Mouse (Mus musculus): ENCODE measurements around the gene Slc8a2.

DNA sequence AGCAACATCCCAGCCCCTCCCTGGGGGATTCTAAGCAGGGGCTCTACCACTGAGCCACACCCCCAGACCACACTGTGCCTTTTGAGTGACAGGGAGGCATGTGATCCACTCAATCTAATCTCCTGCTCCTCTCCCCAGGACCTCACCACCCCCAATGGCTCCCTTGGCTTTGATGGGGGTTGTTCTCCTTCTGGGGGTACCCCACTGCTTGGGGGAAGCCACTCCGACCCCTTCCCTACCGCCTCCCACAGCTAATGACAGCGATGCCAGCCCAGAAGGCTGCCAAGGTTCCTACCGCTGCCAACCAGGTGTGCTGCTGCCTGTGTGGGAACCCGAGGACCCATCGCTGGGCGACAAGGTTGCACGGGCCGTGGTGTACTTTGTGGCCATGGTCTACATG lies 4.1 kb downstream of the Slc8a2 start:
- no peak for TF ChIP-seq CTCF (IDR thresholded peaks at IDR 0.05; ENCODE audit: extremely low read depth, insufficient read length, insufficient replicate concordance, low read depth, low read length)
- no peak for TF ChIP-seq POLR2A (IDR thresholded peaks at IDR 0.05; ENCODE audit: low read depth, low read length)

Measured in small intestine, adult 2 months (tissue).